Mouse (Mus musculus): ENCODE results near the gene Tbr1.

The Tbr1 gene

GRCm38 (mm10) chr2:61811507-61812421 lies 9.0 kb downstream of the Tbr1 start:
- in situ Hi-C loops (cut with MboI, MseI): loop anchor here (10.0 to 25.0 kb wide), 2 partner anchors 651 to 833 kb away; partner anchors contain the start of gene Ifih1

DNA sequence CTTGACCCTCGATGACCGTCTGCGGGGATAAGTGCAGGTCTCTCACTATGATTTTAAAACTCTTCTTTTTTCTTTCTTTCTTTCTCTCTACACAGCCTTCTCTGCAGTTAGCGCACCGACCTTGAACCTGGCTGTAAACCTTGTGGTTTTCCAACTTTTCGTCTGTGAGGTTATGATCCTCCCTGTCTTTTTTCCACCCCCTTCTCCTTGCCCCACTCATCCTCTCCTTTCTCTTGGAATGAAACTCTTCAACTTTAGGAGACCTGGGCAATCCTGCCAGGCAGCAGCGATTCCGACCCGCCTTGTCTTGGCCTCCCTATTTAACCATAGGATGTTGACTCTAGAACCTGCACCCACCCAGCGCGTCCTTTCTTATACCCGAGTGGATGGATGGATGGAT lies 9.8 kb downstream of the Tbr1 start:
- in situ Hi-C loops (cut with MboI, MseI): loop anchor here (10.0 to 25.0 kb wide), 2 partner anchors 650 to 832 kb away; partner anchors contain the start of gene Ifih1

DNA sequence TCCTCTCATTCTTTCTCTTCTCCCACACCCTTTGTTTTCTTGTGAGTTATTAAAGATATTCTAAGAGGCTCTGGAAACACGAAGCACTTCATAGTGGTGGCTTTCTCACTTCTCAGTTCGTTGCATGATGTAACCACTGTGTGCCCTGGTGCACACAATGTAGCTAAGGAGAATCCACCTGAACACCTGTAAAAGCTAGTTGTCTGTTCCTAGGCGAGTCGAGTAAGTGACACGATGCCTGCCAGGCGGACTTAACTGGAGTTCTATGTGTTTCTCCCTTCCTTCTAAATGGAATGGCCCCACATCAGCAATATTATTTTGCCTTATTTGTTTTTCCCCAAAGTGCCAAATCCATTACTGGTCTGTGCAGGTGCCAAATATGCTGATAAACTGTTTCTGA lies 10.4 kb downstream of the Tbr1 start:
- in situ Hi-C loops (cut with MboI, MseI): loop anchor here (10.0 to 25.0 kb wide), 2 partner anchors 649 to 832 kb away; partner anchors contain the start of gene Ifih1

DNA sequence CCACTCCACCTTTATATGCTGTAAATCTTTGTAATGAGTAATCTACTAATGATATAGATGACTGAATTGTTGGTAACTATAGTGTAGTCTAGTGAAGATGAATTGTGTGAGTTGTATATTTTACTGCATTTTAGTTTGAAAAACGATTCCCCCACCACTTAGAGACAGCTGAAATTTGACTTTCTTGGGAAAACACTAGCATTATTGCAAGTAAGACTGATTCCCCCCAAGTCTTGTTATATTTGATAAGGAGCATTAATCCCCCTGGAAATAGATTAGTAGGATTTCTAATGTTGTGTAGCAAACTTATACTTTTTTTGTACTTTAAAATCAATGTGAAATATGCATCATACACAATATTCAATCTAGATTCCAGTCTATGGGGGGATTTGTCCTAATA lies 10.8 kb downstream of the Tbr1 start:
- in situ Hi-C loops (cut with MboI, MseI): loop anchor here (10.0 to 25.0 kb wide), 2 partner anchors 649 to 831 kb away; partner anchors contain the start of gene Ifih1

GRCm38 (mm10) chr2:61814548-61815473 lies 12.1 kb downstream of the Tbr1 start:
- in situ Hi-C loops (cut with MboI, MseI): loop anchor here (10.0 to 25.0 kb wide), 2 partner anchors 647 to 830 kb away; partner anchors contain the start of gene Ifih1

DNA sequence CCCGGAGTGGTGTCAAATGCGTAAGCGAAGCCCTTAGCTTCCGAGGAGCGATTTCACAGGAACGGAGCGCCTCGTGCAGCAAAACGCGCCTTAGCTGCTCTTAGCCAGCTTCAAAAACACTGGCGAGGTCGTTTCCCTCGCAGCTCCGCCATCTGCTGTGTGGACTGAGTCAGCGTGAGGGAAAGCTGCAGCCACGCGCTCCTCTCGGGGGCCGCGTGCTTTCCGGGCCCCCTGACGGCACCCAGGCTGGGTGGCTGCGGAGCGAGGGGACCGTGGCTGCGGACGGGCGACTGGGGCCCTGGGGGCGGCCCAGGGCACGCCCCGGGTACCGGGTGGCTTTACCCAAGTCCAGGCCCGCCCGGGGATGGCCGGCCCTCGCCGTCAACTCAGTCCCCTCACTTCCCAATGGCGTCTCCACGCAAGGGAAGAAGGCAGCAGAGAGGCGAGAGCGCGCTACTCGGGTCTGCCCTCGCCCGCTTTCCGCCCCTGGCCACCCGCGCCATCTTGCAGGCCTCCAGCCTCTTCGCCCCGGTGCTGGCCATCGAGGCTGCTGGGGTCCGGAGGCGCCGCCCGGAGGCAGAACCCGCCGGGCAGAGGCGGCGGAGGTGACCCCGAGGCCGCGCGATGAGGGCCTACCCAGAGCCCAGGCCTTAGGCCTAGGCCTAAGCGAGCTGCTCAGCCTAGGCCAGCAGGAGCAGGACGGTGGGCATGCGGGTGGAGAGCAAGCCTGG lies 13.0 kb downstream of the Tbr1 start:
- in situ Hi-C loops (cut with MboI, MseI): loop anchor here (10.0 to 25.0 kb wide), 2 partner anchors 647 to 829 kb away; partner anchors contain the start of gene Ifih1

- in situ Hi-C loops (cut with MboI, MseI): loop anchor here (10.0 to 25.0 kb wide), 2 partner anchors 644 to 827 kb away; partner anchors contain the start of gene Ifih1
These were observed 15.5 kb downstream of the Tbr1 start for GRCm38 (mm10) chr2:61818197-61818596.

DNA sequence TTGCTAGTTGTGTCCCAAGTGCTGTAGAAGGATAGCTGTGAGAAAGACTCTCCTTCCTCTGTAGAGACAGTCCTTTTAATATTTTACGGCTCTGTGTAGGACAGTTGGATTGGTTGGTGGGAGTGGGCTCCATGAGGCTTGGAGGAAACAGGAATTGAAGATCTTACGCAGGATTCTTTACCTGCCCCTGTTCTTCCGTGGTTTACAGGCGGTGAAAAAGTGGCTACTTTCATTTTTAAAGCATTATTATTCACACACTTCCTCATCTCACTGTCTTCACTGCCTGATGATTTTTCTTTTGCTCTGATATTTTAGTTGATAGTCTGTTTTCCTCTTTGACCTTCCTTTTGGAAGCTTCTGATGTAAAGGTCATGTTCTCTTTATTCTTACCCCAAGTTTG lies 17.5 kb downstream of the Tbr1 start:
- in situ Hi-C loops (cut with MboI, MseI): loop anchor here (25.0 kb wide), 1 partner anchor 642 kb away; no protein-coding TSS in a partner anchor

DNA sequence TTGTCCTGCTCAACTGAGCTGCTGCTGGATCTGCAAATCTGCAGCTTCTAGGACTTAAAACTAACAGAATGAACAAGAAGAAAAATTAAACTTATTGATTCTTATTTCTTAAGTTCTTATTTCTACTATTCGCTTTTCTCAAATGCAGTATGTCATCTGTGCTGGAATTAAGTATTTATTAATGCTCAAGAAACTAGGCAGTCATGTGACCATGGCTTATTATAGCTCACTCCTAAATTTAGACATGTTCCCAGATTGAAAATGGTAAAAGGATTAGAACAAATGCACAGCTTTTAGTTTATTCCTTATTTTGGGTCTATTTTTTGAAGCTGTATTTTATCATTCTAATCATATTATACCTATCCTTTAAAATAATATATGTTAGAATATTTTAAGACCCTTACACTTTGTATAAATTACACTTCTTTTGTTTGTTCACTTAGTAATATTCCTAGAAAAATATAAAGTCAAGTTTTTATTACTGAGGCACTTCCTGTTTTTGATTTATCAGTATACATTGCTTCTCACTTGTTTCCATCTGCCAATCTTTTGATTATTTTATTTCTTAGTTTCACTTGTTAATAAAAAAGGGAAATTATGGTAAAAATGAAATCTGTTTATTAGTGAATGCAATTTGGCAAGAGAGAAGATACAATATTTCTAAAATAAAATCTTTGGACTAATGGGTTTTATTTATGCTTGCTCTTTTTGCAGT lies 20.9 kb downstream of the Tbr1 start:
- in situ Hi-C loops (cut with MboI, MseI): loop anchor here (25.0 kb wide), 1 partner anchor 639 kb away; no protein-coding TSS in a partner anchor

DNA sequence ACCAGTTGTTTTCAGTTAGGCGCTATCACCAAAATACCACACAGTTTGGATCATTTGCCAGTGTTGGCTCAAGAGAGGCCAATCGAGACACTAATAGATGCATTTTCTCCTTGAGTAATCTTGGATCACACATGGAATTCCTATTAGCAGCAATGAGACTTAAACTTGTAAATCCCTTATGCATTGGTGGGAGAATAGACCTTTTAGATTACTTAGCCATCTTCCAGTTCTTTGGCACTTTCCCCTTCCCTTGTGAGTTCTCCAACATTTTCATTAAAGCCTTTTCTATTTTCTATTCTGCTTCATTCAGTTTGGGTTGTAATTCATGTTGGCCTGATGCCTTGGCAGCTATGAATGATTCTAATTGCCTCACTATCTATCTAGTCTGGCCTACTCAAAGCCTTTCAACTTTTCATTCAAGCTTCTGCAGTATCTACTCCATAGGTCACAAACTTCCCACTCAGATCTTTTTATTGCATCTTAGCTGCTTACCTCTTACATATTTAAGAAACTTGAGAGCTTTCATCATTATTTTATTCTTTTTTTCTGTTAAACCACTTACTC lies 34.6 kb downstream of the Tbr1 start:
- in situ Hi-C loops (cut with MboI, MseI): no loop called here

Data from T-helper 2 cell (primary cell).